15 mouse cellular contexts compared by ENCODE assay signal in the genomic region with DNA sequence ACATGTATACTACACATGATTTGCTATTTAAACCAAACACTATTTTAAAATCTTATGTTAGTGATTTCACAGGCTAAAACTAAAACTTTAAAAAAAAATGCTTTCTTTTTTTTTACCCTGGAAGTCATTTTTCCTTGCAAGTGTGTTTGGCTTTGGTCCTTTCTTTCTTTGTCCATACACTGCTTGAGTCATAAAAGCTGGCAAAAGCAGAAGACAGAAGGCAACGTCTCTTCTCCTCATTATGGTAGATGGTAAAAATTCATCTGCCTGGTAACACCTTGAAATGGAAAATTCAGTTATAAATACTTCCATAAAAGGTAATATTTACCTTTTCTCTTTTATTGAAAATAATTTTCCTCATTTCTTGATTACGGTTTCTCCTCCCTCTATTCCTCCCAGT.
"Had no signal": no experiment of that assay in that cellular context is flagged by ENCODE, and none has a peak within 500 bp of the region (broad histone marks: within the 10 kb centered on the region; RNA-seq: fewer than 3 reads in every experiment).

No protein-coding gene starts in this region.

- DNase-seq: cerebellum, adult 9-11 months; embryo, embryonic 11 days; forebrain, postnatal 0 days; gastrocnemius, adult 2 months; gastrocnemius, postnatal 10 days; gastrocnemius, postnatal 14 days; gastrocnemius, postnatal 25 days; gastrocnemius, postnatal 36 days; heart, adult 11 months; heart, adult 18-20 months; heart, adult 2 months had no signal

- ATAC-seq: forebrain, embryonic 13.5 days; forebrain, embryonic 14.5 days; forebrain, embryonic 15.5 days; forebrain, embryonic 16.5 days; forebrain, postnatal 0 days had no signal
